Mouse (Mus musculus): ENCODE results near the gene Nfe2l2. TPM values are rescaled to one million over a fixed set of nuclear protein-coding genes. Genes with fewer than 3 reads are reported as not detected.
"Not testable (repeated sequence)": the region's sequence is repeated elsewhere in the genome, so short reads cannot be mapped to it uniquely, and the experiment has no call there.

The Nfe2l2 gene
- total RNA-seq, 1 experiment from 2014 or later: 106 TPM

GRCm38 (mm10) chr2:75643950-75644349, 60.5 kb downstream of the Nfe2l2 start:
- no peak for DNase-seq

DNA sequence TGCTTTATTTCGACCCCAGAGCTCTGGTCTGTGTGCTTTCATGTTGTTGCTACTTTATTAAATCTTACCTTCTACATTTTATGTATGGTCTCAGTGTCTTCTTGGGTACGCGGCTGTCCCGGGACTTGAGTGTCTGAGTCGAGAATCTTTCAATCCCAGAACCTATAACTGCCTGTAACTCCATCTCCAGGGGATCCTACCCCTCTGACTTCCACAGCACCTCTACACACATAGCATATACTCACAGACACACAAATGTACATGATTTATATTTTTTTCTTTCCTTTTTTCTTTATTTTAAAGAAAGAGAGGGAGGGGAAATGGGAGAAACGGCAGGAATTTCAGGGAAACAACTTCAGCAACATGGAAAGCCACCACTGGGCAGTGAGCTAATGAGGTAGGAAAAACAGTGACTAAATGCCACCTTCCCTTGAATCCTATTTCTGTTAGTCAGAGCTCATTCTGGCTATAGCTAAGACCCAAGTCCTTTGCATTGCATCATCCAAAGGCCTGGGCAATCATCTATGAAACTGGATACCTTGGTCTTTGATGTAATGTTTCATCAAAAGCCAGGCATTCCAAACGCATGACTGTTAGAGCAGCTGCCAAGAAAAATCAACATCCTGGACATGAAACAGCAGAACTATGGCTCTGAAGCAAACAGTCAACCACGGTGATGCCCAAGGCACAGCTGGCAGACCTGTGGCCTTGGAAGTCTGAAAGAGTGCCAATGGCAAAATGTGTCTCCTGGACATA, 61.5 kb downstream of the Nfe2l2 start:
- DNase-seq: peak; percentile 35

- not testable (repeated sequence) for DNase-seq
Measured at GRCm38 (mm10) chr2:75642312-75642711, 62.1 kb downstream of the Nfe2l2 start.

DNA sequence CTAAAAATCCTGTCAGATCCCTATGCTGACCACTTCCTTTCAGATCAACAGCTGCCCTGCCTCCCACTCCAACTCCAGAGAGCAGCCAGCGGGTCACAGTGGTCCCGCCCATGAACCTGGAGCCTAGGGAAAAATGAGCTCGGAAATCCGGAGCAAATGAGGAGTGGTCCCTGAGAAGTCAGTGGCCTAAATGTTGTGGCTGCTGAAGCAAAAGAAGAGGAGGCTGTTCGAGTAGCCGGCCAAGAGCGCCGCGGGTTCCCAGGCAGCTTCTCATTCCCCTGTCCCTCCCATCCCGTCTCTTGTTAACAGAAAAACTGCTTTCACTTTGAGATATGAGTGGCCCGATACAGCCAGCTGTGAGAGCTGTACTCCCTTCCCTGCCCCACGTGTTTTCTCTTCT, 64.9 kb downstream of the Nfe2l2 start:
- not testable (repeated sequence) for DNase-seq

GRCm38 (mm10) chr2:75637822-75638221, 66.6 kb downstream of the Nfe2l2 start:
- not testable (repeated sequence) for DNase-seq

DNA sequence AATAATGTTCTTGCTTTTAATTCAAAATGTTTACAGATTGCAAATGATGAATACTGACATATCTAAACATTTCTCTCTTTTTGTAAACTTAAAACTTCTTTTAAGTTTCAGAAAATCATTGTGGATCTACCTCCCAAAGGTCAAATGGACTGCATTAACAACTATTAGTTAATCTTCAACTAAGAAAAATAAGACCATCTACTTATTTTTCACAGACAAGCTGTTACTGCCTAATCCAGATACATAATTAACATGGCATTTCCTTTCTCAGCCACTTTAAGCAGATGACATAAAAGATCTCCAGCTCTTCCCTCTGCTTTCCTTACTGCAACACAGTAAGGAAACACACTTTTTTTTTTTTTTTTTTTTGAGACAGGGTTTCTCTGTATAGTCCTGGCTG, 67.1 kb downstream of the Nfe2l2 start:
- DNase-seq: no peak

GRCm38 (mm10) chr2:75637055-75637304, 67.5 kb downstream of the Nfe2l2 start:
- not testable (repeated sequence) for DNase-seq

GRCm38 (mm10) chr2:75636261-75637054, 68.0 kb downstream of the Nfe2l2 start:
- peak; percentile 28 for DNase-seq

GRCm38 (mm10) chr2:75634431-75634830, 70.0 kb downstream of the Nfe2l2 start:
- not testable (repeated sequence) for DNase-seq

DNA sequence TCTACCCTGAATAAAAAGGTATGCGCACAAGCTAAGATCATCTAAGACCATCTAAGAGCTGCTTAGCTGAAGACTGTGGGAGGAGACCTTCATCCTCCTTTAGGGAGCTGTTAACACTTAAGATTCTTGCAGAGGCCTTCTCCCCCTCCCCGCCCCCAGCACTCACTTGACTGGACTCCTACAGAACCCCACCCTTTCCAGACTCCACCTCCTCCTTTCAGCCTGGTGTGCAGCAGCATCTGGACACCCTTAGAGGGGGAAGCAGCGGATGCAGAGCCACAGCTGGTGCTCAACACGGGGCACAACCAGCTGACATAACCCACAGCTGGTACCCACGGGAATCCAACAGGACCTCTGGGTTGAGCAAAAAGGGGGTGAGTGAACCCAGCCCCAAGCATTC, 70.7 kb downstream of the Nfe2l2 start:
- DNase-seq: no peak

GRCm38 (mm10) chr2:75633381-75633780, 71.1 kb downstream of the Nfe2l2 start:
- no peak for DNase-seq

DNA sequence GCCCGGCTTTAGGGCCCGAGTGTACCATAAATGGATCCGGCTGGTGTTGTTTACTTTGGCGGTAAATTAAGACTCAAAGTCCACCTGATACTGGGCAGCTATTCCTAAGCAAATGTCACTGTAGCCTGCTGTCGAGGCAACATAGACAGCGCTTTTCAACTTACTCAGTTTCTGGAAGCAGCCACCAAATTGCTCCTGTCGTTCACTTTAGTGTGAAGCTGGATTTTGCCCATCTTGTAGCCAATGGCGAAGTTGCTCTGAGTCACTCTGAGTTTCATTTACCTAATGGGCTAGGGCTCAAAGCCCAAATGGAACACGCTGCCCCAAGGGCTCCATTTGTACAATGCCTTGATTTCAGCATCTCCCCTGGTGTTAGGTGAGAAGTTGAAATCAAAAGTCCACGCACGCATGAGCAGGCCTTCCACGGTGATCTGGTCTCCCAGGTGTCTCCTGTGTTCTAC, 71.7 kb downstream of the Nfe2l2 start:
- no peak for DNase-seq

DNA sequence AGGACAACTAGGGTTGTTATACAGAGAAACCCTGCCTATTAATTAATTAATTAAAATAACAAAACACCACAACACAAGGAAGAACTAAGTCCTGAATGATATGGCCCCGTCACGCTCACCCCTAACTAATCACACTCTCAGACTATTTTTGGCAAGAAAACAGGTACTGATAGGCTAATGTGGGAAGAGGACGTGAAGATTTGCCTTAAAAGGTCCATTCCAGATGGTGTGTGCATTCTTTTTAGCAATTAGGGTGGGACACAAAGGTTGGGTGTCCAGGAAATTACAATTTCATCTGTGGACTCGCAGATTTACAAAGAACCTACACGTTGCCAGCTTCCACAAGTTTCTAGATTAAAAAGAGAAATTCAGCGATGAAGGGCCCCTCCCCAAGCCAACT, 72.4 kb downstream of the Nfe2l2 start:
- DNase-seq: no peak

DNA sequence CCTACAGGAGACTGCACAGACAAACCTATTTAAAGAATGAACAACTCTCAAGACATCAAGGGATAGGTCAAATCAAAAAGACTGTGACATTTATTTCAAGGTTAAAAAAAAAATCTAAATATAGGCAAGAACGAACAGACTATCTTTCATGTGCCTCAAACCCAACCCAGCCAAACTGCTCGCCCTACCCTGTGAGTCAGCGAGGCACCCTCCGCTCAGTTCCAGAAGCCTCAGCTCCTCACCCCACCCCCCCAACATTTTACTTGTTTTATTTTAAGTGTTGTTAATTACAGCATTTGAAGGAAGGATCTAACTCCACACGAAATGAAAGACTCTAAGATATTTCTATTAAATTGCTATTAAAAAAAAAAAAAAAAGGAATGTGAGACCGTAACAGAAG, 73.0 kb downstream of the Nfe2l2 start:
- peak; percentile 37 for DNase-seq

- DNase-seq: no peak
Measured at GRCm38 (mm10) chr2:75628487-75628886, 76.0 kb downstream of the Nfe2l2 start.

DNA sequence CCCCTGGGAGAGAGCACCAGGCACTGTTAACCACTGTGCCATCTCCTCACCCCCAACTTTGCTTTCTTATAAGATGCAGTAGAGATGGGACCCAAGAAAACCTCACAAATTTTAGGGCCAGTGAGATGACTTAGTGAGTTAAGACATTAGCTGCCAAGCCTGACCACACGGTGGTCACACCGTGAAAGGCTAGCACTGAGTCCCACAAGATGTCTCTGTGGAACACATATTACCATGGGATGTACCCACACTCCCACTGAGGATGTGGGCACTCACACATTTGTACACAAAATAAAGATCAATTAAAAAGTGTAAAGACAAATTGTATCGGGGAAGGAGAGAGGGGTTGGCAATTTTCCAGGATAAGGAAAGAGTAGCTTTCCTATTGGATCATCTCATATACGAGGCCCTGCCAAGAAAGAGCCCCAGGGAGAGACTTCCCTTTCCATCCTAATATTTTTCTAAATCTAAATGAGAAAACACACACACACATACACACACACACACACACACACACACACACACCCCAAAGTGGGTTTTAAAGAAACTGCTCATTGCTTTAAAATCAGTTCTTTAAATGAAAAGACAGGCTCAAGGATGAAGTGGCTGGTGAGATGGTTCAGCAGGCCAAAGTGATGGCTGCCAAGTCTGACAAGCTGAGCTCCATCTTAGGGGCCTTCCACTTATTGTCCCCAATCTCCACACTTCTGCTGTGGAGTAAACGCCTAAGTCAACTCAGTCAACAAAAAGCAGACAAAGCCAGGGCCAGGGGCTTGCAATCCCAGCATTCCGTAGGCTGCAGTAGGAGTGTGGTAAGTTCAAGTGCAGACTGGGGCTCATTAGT, 77.6 kb downstream of the Nfe2l2 start:
- no peak for DNase-seq

Small RNAs within 50 kb of the gene (microRNA-seq; reads per million reads assigned to microRNA genes)
- gene Gm24574: 0 reads per million in 2 experiments

Other genes with a start within 250 kb of the Nfe2l2 start
- 426 and 454 TPM in 2 replicates for gene Hnrnpa3, start 45.4 kb downstream of the Nfe2l2 start, total RNA-seq (2021)
- 39.8 and 46.6 TPM in 2 replicates for gene Agps, start 127.5 kb upstream of the Nfe2l2 start, total RNA-seq (2021)
- gene Ttc30b, start 233.9 kb upstream of the Nfe2l2 start, total RNA-seq (2021): 19.1 and 26.4 TPM in 2 replicates

Data from adrenal gland, postnatal 25 days (tissue).